Mouse (Mus musculus): ENCODE measurements at regions not wholly inside any gene's neighbourhood (a gene's known extent, or its start where the extent isn't known, plus 50 kb on each side); places are given as distances from the start of the nearest gene placed in this dataset.
A peak's percentile ranks its signal among the peaks of the same experiment; 100 is the strongest.

- Histone ChIP-seq H3K4me3 (ENCODE audit: insufficient read depth, low read depth, low read length) (no peak overlapping the region), H3K27ac (ENCODE audit: insufficient read depth, low read depth, low read length) (no peak overlapping the region), H3K4me1 (ENCODE audit: control insufficient read depth, insufficient read depth, low read length) (no peaks in the 10 kb centered on the region), H3K36me3 (ENCODE audit: control insufficient read depth, insufficient read depth, low read length) (no peaks in the 10 kb centered on the region), H3K27me3 (replicated peaks; ENCODE audit: control insufficient read depth, insufficient read depth, low read length) (no peaks in the 10 kb centered on the region)
- 81% methylated on average over 3 of the region's 3 CpGs for WGBS
- DNase-seq: peak; percentile 63
- TF ChIP-seq CTCF (conservative IDR thresholded peaks at IDR 0.05; ENCODE audit: insufficient read depth, insufficient read length, low read depth, low read length): no peak
- no peak for TF ChIP-seq POLR2A (IDR thresholded peaks at IDR 0.05; ENCODE audit: low read depth, low read length)
Observed at GRCm38 (mm10) chr7:68606278-68606677, 142.8 kb downstream of the Arrdc4 start.

GRCm38 (mm10) chr7:68603711-68604110 lies 145.3 kb downstream of the Arrdc4 start:
- H3K4me1 ChIP-seq (ENCODE audit: control insufficient read depth, insufficient read depth, low read length): no peaks in the 10 kb centered on the region
- TF ChIP-seq POLR2A (IDR thresholded peaks at IDR 0.05; ENCODE audit: low read depth, low read length) (no peak), CTCF (conservative IDR thresholded peaks at IDR 0.05; ENCODE audit: insufficient read depth, insufficient read length, low read depth, low read length) (no peak)
- H3K27ac ChIP-seq (ENCODE audit: insufficient read depth, low read depth, low read length): no peak overlapping the region
- DNase-seq: no peak
- 69% methylated on average over 2 of the region's 2 CpGs for WGBS
- no peaks in the 10 kb centered on the region for H3K27me3 ChIP-seq (replicated peaks; ENCODE audit: control insufficient read depth, insufficient read depth, low read length)
- no peaks in the 10 kb centered on the region for H3K36me3 ChIP-seq (ENCODE audit: control insufficient read depth, insufficient read depth, low read length)
- H3K4me3 ChIP-seq (ENCODE audit: insufficient read depth, low read depth, low read length): no peak overlapping the region

GRCm38 (mm10) chr7:68602003-68602402 lies 147.0 kb downstream of the Arrdc4 start:
- 63% methylated on average over 6 of the region's 6 CpGs for WGBS
- no peaks in the 10 kb centered on the region for H3K36me3 ChIP-seq (ENCODE audit: control insufficient read depth, insufficient read depth, low read length)
- no peaks in the 10 kb centered on the region for H3K27me3 ChIP-seq (replicated peaks; ENCODE audit: control insufficient read depth, insufficient read depth, low read length)
- H3K4me1 ChIP-seq (ENCODE audit: control insufficient read depth, insufficient read depth, low read length): no peaks in the 10 kb centered on the region
- DNase-seq: peak; percentile 75
- H3K4me3 ChIP-seq (ENCODE audit: insufficient read depth, low read depth, low read length): no peak overlapping the region
- no peak overlapping the region for H3K27ac ChIP-seq (ENCODE audit: insufficient read depth, low read depth, low read length)
- no peak for TF ChIP-seq POLR2A (IDR thresholded peaks at IDR 0.05; ENCODE audit: low read depth, low read length)
- TF ChIP-seq CTCF (conservative IDR thresholded peaks at IDR 0.05; ENCODE audit: insufficient read depth, insufficient read length, low read depth, low read length): no peak

GRCm38 (mm10) chr7:68594017-68594386 lies 155.0 kb downstream of the Arrdc4 start:
- H3K27ac ChIP-seq (ENCODE audit: insufficient read depth, low read depth, low read length): no peak overlapping the region
- no peaks in the 10 kb centered on the region for H3K4me1 ChIP-seq (ENCODE audit: control insufficient read depth, insufficient read depth, low read length)
- no peak overlapping the region for H3K4me3 ChIP-seq (ENCODE audit: insufficient read depth, low read depth, low read length)
- WGBS: 44% methylated on average over 4 of the region's 4 CpGs
- no peaks in the 10 kb centered on the region for H3K36me3 ChIP-seq (ENCODE audit: control insufficient read depth, insufficient read depth, low read length)
- no peak for DNase-seq
- no peaks in the 10 kb centered on the region for H3K27me3 ChIP-seq (replicated peaks; ENCODE audit: control insufficient read depth, insufficient read depth, low read length)
- TF ChIP-seq POLR2A (IDR thresholded peaks at IDR 0.05; ENCODE audit: low read depth, low read length) (no peak), CTCF (conservative IDR thresholded peaks at IDR 0.05; ENCODE audit: insufficient read depth, insufficient read length, low read depth, low read length) (no peak)

- Histone ChIP-seq H3K4me3 (ENCODE audit: insufficient read depth, low read depth, low read length) (no peak overlapping the region), H3K36me3 (ENCODE audit: control insufficient read depth, insufficient read depth, low read length) (no peaks in the 10 kb centered on the region), H3K27ac (ENCODE audit: insufficient read depth, low read depth, low read length) (no peak overlapping the region), H3K27me3 (replicated peaks; ENCODE audit: control insufficient read depth, insufficient read depth, low read length) (no peaks in the 10 kb centered on the region), H3K4me1 (ENCODE audit: control insufficient read depth, insufficient read depth, low read length) (no peaks in the 10 kb centered on the region)
- no peak for TF ChIP-seq CTCF (conservative IDR thresholded peaks at IDR 0.05; ENCODE audit: insufficient read depth, insufficient read length, low read depth, low read length)
- TF ChIP-seq POLR2A (IDR thresholded peaks at IDR 0.05; ENCODE audit: low read depth, low read length): no peak
- no peak for DNase-seq
- 21% methylated on average over 15 of the region's 15 CpGs for WGBS
Observed at GRCm38 (mm10) chr7:68593344-68594016, 155.6 kb downstream of the Arrdc4 start.

GRCm38 (mm10) chr7:68582540-68583325 lies 166.3 kb downstream of the Arrdc4 start:
- 79% methylated on average over 13 of the region's 13 CpGs for WGBS
- TF ChIP-seq CTCF (conservative IDR thresholded peaks at IDR 0.05; ENCODE audit: insufficient read depth, insufficient read length, low read depth, low read length) (no peak), POLR2A (IDR thresholded peaks at IDR 0.05; ENCODE audit: low read depth, low read length) (no peak)
- no peaks in the 10 kb centered on the region for H3K27me3 ChIP-seq (replicated peaks; ENCODE audit: control insufficient read depth, insufficient read depth, low read length)
- H3K4me1 ChIP-seq (ENCODE audit: control insufficient read depth, insufficient read depth, low read length): no peaks in the 10 kb centered on the region
- no peak overlapping the region for H3K4me3 ChIP-seq (ENCODE audit: insufficient read depth, low read depth, low read length)
- H3K36me3 ChIP-seq (ENCODE audit: control insufficient read depth, insufficient read depth, low read length): no peaks in the 10 kb centered on the region
- no peak for DNase-seq
- no peak overlapping the region for H3K27ac ChIP-seq (ENCODE audit: insufficient read depth, low read depth, low read length)

GRCm38 (mm10) chr7:68580650-68581049 lies 168.4 kb downstream of the Arrdc4 start:
- Histone ChIP-seq H3K36me3 (ENCODE audit: control insufficient read depth, insufficient read depth, low read length) (no peaks in the 10 kb centered on the region), H3K4me1 (ENCODE audit: control insufficient read depth, insufficient read depth, low read length) (no peaks in the 10 kb centered on the region), H3K27ac (ENCODE audit: insufficient read depth, low read depth, low read length) (no peak overlapping the region), H3K4me3 (ENCODE audit: insufficient read depth, low read depth, low read length) (no peak overlapping the region), H3K27me3 (replicated peaks; ENCODE audit: control insufficient read depth, insufficient read depth, low read length) (no peaks in the 10 kb centered on the region)
- TF ChIP-seq POLR2A (IDR thresholded peaks at IDR 0.05; ENCODE audit: low read depth, low read length) (no peak), CTCF (conservative IDR thresholded peaks at IDR 0.05; ENCODE audit: insufficient read depth, insufficient read length, low read depth, low read length) (peak; percentile 68)
- DNase-seq: peak; percentile 59
- WGBS: 45% methylated on average over 4 of the region's 4 CpGs
